Mouse (Mus musculus) lung, embryonic 14.5 days (tissue): ENCODE data around the gene Stx18. TPM values are rescaled to one million over a fixed set of nuclear protein-coding genes. Genes with fewer than 3 reads are reported as not detected.

Source experiments
- ATAC-seq: fragments of 200-750 bp; cut with Nextera tagmentation; 2 replicates; pipeline ENCODE4 v1.8.0; 2017; ENCODE audit warnings: mild to moderate bottlenecking, moderate TSS enrichment, moderate library complexity; ENCODE audit not compliant: insufficient read depth
- DNase-seq: peaks from one replicate; pipeline ENCODE4 v3.0.0-alpha.2; 2015
- H3K27ac ChIP-seq: fragments of 300-500 bp; sonication (generic); 2 replicates; pipeline ENCODE4 v1.5.1; 2014; ENCODE audit warnings: low read depth, mild to moderate bottlenecking, moderate library complexity
- H3K27me3 ChIP-seq: fragments of 300-500 bp; sonication (generic); 2 replicates; pipeline ENCODE4 v1.6.1; 2014; ENCODE audit warnings: low read length, control low read depth; ENCODE audit not compliant: insufficient read depth
- H3K36me3 ChIP-seq: fragments of 300-500 bp; sonication (generic); 2 replicates; pipeline ENCODE4 v1.6.1; 2014; ENCODE audit warnings: control low read depth; ENCODE audit not compliant: insufficient read depth
- H3K4me1 ChIP-seq: fragments of 300-500 bp; sonication (generic); 2 replicates; pipeline ENCODE4 v1.6.1; 2014; ENCODE audit warnings: antibody characterized with exemption, control low read depth; ENCODE audit not compliant: insufficient read depth
- H3K4me2 ChIP-seq: fragments of 300-500 bp; sonication (generic); 2 replicates; pipeline ENCODE4 v1.6.1; 2014; ENCODE audit warnings: mild to moderate bottlenecking
- H3K4me3 ChIP-seq: fragments of 300-500 bp; sonication (generic); 2 replicates; pipeline ENCODE4 v1.5.1; 2014; ENCODE audit warnings: low read depth, low read length
- H3K9ac ChIP-seq: fragments of 300-500 bp; sonication (generic); 2 replicates; pipeline ENCODE4 v1.6.1; 2014
- H3K9me3 ChIP-seq: fragments of 300-500 bp; sonication (generic); 2 replicates; pipeline ENCODE4 v1.6.1; 2016; ENCODE audit warnings: low read depth, low read length, control low read depth
- CTCF ChIP-seq: IDR thresholded peaks from 2 replicates; pipeline ENCODE4 v1.5.1; 2016; ENCODE audit warnings: antibody characterized with exemption, low read depth
- WGBS: fragments of 180-500 bp; shearing (Covaris S2); extraction: QIAGEN DNeasy Blood & Tissue Kit; methylation state at CpG from one replicate; pipeline ENCODE4 v1.1.7; 2014; 5-methylcytosine and 5-hydroxymethylcytosine counted together
- polyA plus RNA-seq: library from polyadenylated mRNA; unstranded; fragments of >200 nt; fragmentation: Nextera tagmentation; extraction: Ambion mirVana; gene quantifications from 2 replicates; pipeline ENCODE4 v1.2.1, GENCODE M21; 2014

Stx18 gene
- polyA plus RNA-seq, 1 experiment from 2014 or later, result 43.6 TPM

DNA sequence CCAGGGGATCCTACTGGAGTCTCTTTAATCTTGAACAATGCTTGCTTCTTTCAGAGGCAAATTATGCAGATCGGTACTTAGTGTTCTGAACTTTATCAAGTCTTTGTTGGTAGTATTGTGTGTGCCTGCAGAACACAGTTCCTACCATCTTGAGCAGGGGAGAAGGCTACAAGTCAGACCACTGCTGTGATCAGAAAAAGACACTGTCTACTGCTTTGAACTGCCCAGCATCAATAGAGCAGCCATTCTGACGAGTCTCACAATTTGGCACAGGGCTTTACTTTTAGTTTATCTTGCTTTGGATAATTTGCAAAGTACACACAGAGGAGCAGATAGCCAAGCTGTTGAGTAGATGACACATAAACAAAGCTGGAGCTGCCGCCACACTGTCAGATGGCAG lies 52.0 kb downstream of the Stx18 start:
- no peak overlapping the region; the same call in 1 of the 2 replicates for H3K27ac ChIP-seq
- DNase-seq (peak; percentile 51), ATAC-seq (peak; percentile 55; the same call in 1 of the 2 replicates)
- H3K9ac ChIP-seq, result no peak overlapping the region
- 0 out of 2 replicates have a peak overlapping the region, but pooled peaks have one; percentile 25 for H3K4me2 ChIP-seq
- no peaks in the 10 kb centered on the region for H3K9me3 ChIP-seq
- WGBS, result 40% methylated on average over 3 of the region's 3 CpGs
- no peak for TF ChIP-seq CTCF
- no peaks in the 10 kb centered on the region for H3K27me3 ChIP-seq
- no peaks in the 10 kb centered on the region for H3K36me3 ChIP-seq
- H3K4me1 ChIP-seq, result no peaks in the 10 kb centered on the region
- H3K4me3 ChIP-seq, result no peak overlapping the region

DNA sequence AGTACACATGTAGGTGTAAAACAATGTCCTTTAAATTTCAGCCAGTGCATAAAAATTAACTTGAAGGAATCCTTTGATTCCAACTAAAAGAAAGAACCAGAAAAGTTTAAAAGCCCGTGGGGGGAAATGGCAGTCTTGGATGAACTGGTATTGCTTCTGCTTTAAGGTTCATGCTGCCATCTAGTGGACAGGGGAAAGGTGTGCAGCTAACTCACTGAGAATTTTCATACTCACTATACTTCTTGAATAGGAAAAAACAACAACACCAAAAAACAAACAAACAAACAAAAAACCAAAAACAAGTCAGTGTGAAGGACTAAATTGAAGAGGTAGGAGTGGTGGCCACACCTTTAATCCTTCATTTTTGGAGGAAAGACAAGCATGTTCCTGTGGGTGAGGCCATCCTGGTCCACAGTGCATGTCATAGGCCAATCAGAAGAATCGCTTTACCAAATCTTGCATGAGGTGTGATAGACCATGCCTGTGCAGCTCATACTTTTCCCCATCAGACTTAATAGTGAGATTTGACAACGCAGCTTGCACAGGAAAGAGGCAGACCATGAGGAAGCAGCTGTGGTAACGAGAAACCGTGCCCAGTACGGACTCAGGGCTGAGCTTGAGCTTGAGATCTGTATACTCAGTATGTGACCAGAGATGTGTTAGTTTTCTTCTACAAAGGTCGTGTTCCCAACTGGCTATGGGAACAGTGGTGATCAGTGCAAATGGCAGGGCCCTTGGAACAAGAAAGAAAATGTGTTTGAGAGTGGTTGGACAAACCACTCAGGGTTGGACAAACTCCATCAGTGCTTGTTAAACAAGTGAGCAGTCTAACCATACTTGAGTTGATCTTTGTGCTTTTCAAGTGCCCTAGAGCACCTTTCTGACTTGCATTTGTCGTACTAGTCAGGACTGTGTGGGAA lies 52.8 kb downstream of the Stx18 start:
- Histone ChIP-seq H3K4me1 (no peaks in the 10 kb centered on the region), H3K27ac (no peak overlapping the region), H3K9ac (no peak overlapping the region), H3K4me2 (0 out of 2 replicates have a peak overlapping the region, but pooled peaks have one; percentile 25), H3K4me3 (no peak overlapping the region), H3K9me3 (no peaks in the 10 kb centered on the region), H3K36me3 (no peaks in the 10 kb centered on the region), H3K27me3 (no peaks in the 10 kb centered on the region)
- peak; percentile 84 for TF ChIP-seq CTCF
- ATAC-seq (peak; percentile 73; the same call in 1 of the 2 replicates), DNase-seq (peak; percentile 88)
- 55% methylated on average over 8 of the region's 8 CpGs for WGBS

DNA sequence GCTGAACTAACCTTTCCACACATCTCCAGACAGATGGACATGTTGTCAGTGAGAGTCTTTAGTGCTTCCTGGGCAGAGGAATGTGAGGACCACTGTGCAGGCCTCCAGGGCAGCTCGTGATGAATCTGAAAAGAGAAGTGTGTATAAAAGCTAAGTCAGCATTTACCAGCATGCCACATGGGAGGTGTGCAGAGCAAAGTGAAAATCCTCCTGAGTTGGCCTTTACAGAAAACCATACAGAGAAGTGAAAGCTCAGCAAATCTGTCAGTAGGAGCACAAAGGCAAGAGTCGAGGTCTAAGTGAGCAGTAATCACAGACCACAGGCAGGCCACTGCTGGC lies 53.4 kb downstream of the Stx18 start:
- 53% methylated on average over 2 of the region's 2 CpGs for WGBS
- Histone ChIP-seq H3K27ac (no peak overlapping the region), H3K9me3 (no peaks in the 10 kb centered on the region), H3K9ac (no peak overlapping the region), H3K4me2 (no peak overlapping the region), H3K4me1 (no peaks in the 10 kb centered on the region), H3K27me3 (no peaks in the 10 kb centered on the region), H3K36me3 (no peaks in the 10 kb centered on the region), H3K4me3 (no peak overlapping the region)
- DNase-seq (no peak), ATAC-seq (no peak)
- TF ChIP-seq CTCF, result no peak

DNA sequence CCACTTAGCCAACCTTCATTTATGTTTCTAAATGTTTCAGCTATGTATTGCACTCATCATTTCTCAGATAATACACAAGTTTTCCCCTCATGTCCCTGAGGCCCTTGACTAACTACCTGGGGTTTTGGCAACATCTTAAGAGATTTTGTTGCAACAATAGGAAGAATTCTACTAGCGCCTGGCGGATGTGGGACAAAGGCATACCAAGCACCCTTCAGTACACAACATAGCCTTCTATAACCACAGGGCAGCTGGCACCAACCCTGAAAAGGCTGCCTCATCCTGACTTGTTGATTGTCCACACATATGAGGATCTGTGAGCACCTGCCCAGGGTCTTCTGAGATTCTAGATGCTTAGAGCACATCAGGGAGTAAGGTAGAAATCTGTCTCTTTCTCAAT lies 55.8 kb downstream of the Stx18 start:
- no peaks in the 10 kb centered on the region for H3K36me3 ChIP-seq
- H3K9ac ChIP-seq, result no peak overlapping the region
- H3K4me2 ChIP-seq, result no peak overlapping the region
- WGBS, result 94% methylated on average over 2 of the region's 2 CpGs
- no peaks in the 10 kb centered on the region for H3K4me1 ChIP-seq
- DNase-seq (no peak), ATAC-seq (no peak)
- no peaks in the 10 kb centered on the region for H3K27me3 ChIP-seq
- no peaks in the 10 kb centered on the region for H3K9me3 ChIP-seq
- H3K27ac ChIP-seq, result no peak overlapping the region
- no peak overlapping the region for H3K4me3 ChIP-seq
- TF ChIP-seq CTCF, result no peak

DNA sequence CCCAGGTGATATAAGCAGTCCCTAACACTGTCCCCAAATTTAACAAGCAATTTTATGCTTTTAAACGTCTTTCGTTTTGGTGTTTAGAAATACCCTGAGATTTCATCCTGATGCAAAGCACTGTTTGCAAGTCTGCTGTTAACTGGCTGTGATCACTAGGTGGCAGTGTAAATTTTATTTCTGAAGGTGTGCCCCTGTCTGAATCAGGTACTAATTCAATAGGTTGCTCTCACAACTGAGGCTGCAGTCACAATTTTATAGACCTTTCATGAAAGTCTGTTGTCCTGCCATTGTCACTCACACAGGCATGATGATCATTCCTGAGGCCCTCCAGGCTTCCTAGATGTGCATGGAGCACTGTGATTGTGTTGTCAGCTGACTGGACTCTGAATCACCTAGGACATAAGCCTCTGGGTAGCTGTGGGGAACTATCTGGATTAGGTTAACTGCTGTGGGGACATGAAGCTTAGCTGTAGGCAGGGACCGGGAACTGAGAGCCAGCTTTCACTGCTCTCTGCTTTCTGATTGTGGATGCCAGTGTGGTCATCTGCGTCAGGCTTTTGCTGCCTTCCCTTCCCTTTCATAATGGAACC lies 59.1 kb downstream of the Stx18 start:
- Histone ChIP-seq H3K27ac (no peak overlapping the region), H3K4me3 (no peak overlapping the region), H3K4me2 (no peak overlapping the region), H3K9me3 (no peaks in the 10 kb centered on the region), H3K9ac (no peak overlapping the region), H3K36me3 (no peaks in the 10 kb centered on the region), H3K4me1 (no peaks in the 10 kb centered on the region), H3K27me3 (no peaks in the 10 kb centered on the region)
- ATAC-seq, result no peak
- DNase-seq, result peak; percentile 57
- 67% methylated on average over 4 of the region's 4 CpGs for WGBS
- TF ChIP-seq CTCF, result peak; percentile 44

DNA sequence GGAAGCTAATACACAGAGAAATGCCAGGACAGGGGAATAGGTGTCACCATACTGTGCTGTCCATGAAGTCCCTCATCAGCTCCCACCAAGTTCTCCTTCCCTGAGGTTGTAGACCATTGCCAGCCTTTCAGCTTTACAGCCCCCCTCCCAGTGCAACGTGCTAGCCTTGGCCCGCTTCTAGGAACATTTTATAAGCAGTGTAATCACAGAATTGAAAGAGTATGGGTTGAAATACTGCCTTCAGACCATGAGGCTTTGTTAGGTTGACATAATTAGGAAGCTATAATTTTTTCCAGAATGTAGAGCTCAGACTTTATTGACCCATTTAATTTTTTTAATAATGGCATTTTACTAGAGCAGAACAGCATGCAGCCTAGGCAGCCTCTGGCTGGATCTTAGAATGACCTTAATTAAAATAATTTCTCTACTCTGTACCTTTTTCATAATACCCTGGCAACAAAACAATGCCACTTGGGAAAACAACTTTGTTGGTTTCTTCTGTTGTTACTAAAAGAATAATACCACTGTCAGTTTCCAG lies 60.7 kb downstream of the Stx18 start:
- Histone ChIP-seq H3K9ac (no peak overlapping the region), H3K4me2 (no peak overlapping the region), H3K27me3 (no peaks in the 10 kb centered on the region), H3K9me3 (no peaks in the 10 kb centered on the region), H3K36me3 (no peaks in the 10 kb centered on the region), H3K27ac (no peak overlapping the region), H3K4me1 (no peaks in the 10 kb centered on the region), H3K4me3 (no peak overlapping the region)
- DNase-seq (no peak), ATAC-seq (no peak)
- WGBS, result 92% methylated on average over 2 of the region's 2 CpGs
- TF ChIP-seq CTCF, result no peak

DNA sequence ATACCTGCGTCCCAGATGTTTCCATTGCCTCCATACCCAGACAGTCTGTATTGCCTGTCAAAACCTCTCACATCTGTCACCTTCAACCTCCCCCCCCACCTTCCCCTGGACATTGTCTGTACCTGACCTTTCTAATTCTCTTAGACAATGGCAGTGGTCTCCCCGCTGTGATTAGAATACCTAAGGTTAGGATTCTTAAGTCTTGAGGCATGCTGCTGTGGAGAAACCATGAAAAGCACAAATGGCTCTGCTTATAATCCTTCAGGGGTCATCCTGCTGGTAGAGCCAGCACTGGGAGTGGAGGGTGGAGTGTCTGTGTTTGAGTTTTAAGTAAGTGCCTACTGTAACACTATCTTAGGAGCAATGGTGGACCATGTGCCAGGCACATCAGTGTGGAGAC lies 64.4 kb downstream of the Stx18 start:
- ATAC-seq, result no peak
- Histone ChIP-seq H3K9ac (no peak overlapping the region), H3K4me2 (no peak overlapping the region), H3K9me3 (no peaks in the 10 kb centered on the region), H3K27ac (no peak overlapping the region), H3K36me3 (peaks cover 18% of the 10 kb centered on the region; the same call in 1 of the 2 replicates), H3K4me3 (no peak overlapping the region), H3K4me1 (no peaks in the 10 kb centered on the region), H3K27me3 (no peaks in the 10 kb centered on the region)
- TF ChIP-seq CTCF, result no peak
- DNase-seq, result no peak
- 86% methylated on average over 2 of the region's 2 CpGs for WGBS
